In genomic region chr1:183181030-183181395, GRCm38 (mm10) we compare ENCODE assay signal across 15 mouse cellular contexts. TPM values are rescaled to one million over a fixed set of nuclear protein-coding genes. Genes with fewer than 3 reads are reported as not detected.
A peak's percentile ranks its signal among the peaks of the same experiment; 100 is the strongest.
DNase-seq lines count a peak whose midpoint lies in the region; ATAC-seq and TF ChIP-seq lines count a peak whose summit lies in the region.
"Had no signal": no experiment of that assay in that cellular context is flagged by ENCODE, and none has a peak within 500 bp of the region (broad histone marks: within the 10 kb centered on the region; RNA-seq: fewer than 3 reads in every experiment).

No protein-coding gene starts in this region.

- peaks cover 49% of the 10 kb centered on the region for H3K4me1 ChIP-seq in heart, embryonic 12.5 days (replicated peaks)
- peaks cover 49% of the 10 kb centered on the region for H3K4me1 ChIP-seq in limb, embryonic 12.5 days (replicated peaks)
- peaks cover 53% of the 10 kb centered on the region for H3K4me1 ChIP-seq in limb, embryonic 10.5 days
- H3K4me1 ChIP-seq in liver, postnatal 0 days (ENCODE audit: insufficient read depth) = peaks cover 10% of the 10 kb centered on the region

- no peak for TF ChIP-seq EP300 in liver, postnatal 0 days (IDR thresholded peaks at IDR 0.05; ENCODE audit: low read depth)

- ATAC-seq in heart, embryonic 12.5 days (ENCODE audit: insufficient number of reproducible peaks, low FRiP score) = no peak
- ATAC-seq in limb, embryonic 12.5 days (ENCODE audit: insufficient number of reproducible peaks, insufficient read depth, low FRiP score, low TSS enrichment, low read depth) = no peak
- no peak for ATAC-seq in liver, postnatal 0 days
- no peak for ATAC-seq in erythroid progenitor cell, adult 5-6 weeks (replicated peaks; ENCODE audit: low FRiP score, poor library complexity, severe bottlenecking)

- DNase-seq in heart, postnatal 4 days = no peak
- DNase-seq in limb, embryonic 10.5 days (ENCODE audit: low spot score) = no peak
- peak; percentile 16 to 28 for DNase-seq in layer of hippocampus, adult 8-10 months (ENCODE audit: low spot score in 2 of 2)
- DNase-seq in thymus, postnatal 36 days = peak; percentile 30 to 55
- no peak for DNase-seq in liver, postnatal 0 days
- DNase-seq: cerebellum, adult 9-10 months; heart, postnatal 10 days; kidney, adult 8-10 months; lung, adult 18-20 months had no signal

- H3K36me3 ChIP-seq in heart, embryonic 12.5 days = no peaks in the 10 kb centered on the region
- H3K36me3 ChIP-seq in limb, embryonic 12.5 days = no peaks in the 10 kb centered on the region
- no peaks in the 10 kb centered on the region for H3K36me3 ChIP-seq in limb, embryonic 10.5 days
- no peaks in the 10 kb centered on the region for H3K36me3 ChIP-seq in liver, postnatal 0 days (replicated peaks; ENCODE audit: insufficient read depth, low read length)
- H3K36me3 ChIP-seq: embryonic facial prominence, embryonic 10.5 days had no signal

- H3K4me3 ChIP-seq in heart, embryonic 12.5 days = no peak overlapping the region
- H3K4me3 ChIP-seq in limb, embryonic 12.5 days (replicated peaks) = no peak overlapping the region
- no peak overlapping the region for H3K4me3 ChIP-seq in limb, embryonic 10.5 days
- no peak overlapping the region for H3K4me3 ChIP-seq in liver, postnatal 0 days (ENCODE audit: low read depth, low read length)
- H3K4me3 ChIP-seq: embryonic facial prominence, embryonic 10.5 days; megakaryocyte, embryonic 14.5 days had no signal

- WGBS in heart, embryonic 12.5 days = 32% methylated on average over 2 of the region's 2 CpGs
- 19% methylated on average over 2 of the region's 2 CpGs for WGBS in limb, embryonic 12.5 days
- 40% methylated on average over 2 of the region's 2 CpGs for WGBS in limb, embryonic 10.5 days
- 73% methylated on average over 2 of the region's 2 CpGs for WGBS in liver, postnatal 0 days (ENCODE audit: insufficient replicate concordance)

- H3K9ac ChIP-seq in heart, embryonic 12.5 days = no peak overlapping the region
- H3K9ac ChIP-seq in limb, embryonic 12.5 days (replicated peaks) = no peak overlapping the region
- H3K9ac ChIP-seq in liver, postnatal 0 days (replicated peaks) = no peak overlapping the region

- no peak for TF ChIP-seq CTCF in liver, postnatal 0 days (IDR thresholded peaks at IDR 0.05; ENCODE audit: low read depth)

- peak overlapping the region; percentile 44; the same call in 1 of the 2 replicates for H3K27ac ChIP-seq in heart, embryonic 12.5 days (ENCODE audit: poor library complexity, severe bottlenecking)
- 0 out of 2 replicates have a peak overlapping the region, but pooled peaks have one; percentile 67 for H3K27ac ChIP-seq in limb, embryonic 12.5 days
- H3K27ac ChIP-seq in limb, embryonic 10.5 days = no peak overlapping the region
- H3K27ac ChIP-seq in liver, postnatal 0 days (ENCODE audit: low read depth) = no peak overlapping the region
- H3K27ac ChIP-seq: embryonic facial prominence, embryonic 10.5 days had no signal

- no peaks in the 10 kb centered on the region for H3K9me3 ChIP-seq in heart, embryonic 12.5 days (replicated peaks)
- H3K9me3 ChIP-seq in limb, embryonic 12.5 days = no peaks in the 10 kb centered on the region
- no peaks in the 10 kb centered on the region for H3K9me3 ChIP-seq in limb, embryonic 10.5 days (replicated peaks)
- H3K9me3 ChIP-seq in liver, postnatal 0 days (ENCODE audit: low read length) = no peaks in the 10 kb centered on the region
- H3K9me3 ChIP-seq: embryonic facial prominence, embryonic 10.5 days; megakaryocyte, embryonic 14.5 days had no signal

- no peaks in the 10 kb centered on the region for H3K27me3 ChIP-seq in heart, embryonic 12.5 days (replicated peaks)
- H3K27me3 ChIP-seq in limb, embryonic 12.5 days = no peaks in the 10 kb centered on the region
- no peaks in the 10 kb centered on the region for H3K27me3 ChIP-seq in limb, embryonic 10.5 days (ENCODE audit: low read depth, poor library complexity, severe bottlenecking)
- H3K27me3 ChIP-seq in liver, postnatal 0 days (ENCODE audit: insufficient read depth, low read length) = no peaks in the 10 kb centered on the region
- H3K27me3 ChIP-seq: CH12.LX; megakaryocyte, embryonic 14.5 days had no signal

- no peak overlapping the region for H3K4me2 ChIP-seq in heart, embryonic 12.5 days
- H3K4me2 ChIP-seq in limb, embryonic 12.5 days = no peak overlapping the region
- H3K4me2 ChIP-seq in liver, postnatal 0 days (ENCODE audit: low read depth, low read length) = no peak overlapping the region

RNA-seq across cellular contexts. Expression of gene Disp1, which starts 40.3 kb away (rescaled TPM):
- 10.9 and 12.4 TPM in 2 replicates for polyA plus RNA-seq in heart, embryonic 12.5 days (2016; fragmentation: Nextera tagmentation; extraction: Ambion mirVana)
- total RNA-seq in heart, postnatal 4 days (2021) = 10 to 100 TPM; 10.6 to 11.7 TPM
- 22.1 and 25.3 TPM in 2 replicates for polyA plus RNA-seq in limb, embryonic 12.5 days (2016; fragmentation: Nextera tagmentation; extraction: Ambion mirVana)
- 21.8 and 23.1 TPM in 2 replicates for polyA plus RNA-seq in limb, embryonic 10.5 days (2016; fragmentation: Nextera tagmentation; extraction: Ambion mirVana)
- total RNA-seq in layer of hippocampus, adult 8-10 months (2022) = 1 to 10 TPM; 4.5 to 6.5 (median 5.4) TPM
- 1.6 and 1.9 TPM in 2 replicates for polyA plus RNA-seq in liver, postnatal 0 days (2015; fragmentation: Nextera tagmentation; extraction: Ambion mirVana)
- total RNA-seq in erythroid progenitor cell, adult 5-6 weeks (2015; ENCODE audit: low replicate concordance) = 2.1 and 8.6 TPM in 2 replicates
- 0.39 and 6.7 TPM in 2 replicates for total RNA-seq in erythroid progenitor cell, adult 5-6 weeks (2017; ENCODE audit: low replicate concordance)

Comparison
In these comparisons a context has a peak if more than half of its experiments do, and no peak if none do; other contexts are left out.
1. H3K27ac ChIP-seq: peak in heart, embryonic 12.5 days (single experiment) and limb, embryonic 12.5 days (single experiment); none in limb, embryonic 10.5 days (single experiment) and liver, postnatal 0 days (single experiment).
2. DNase-seq: peak in layer of hippocampus, adult 8-10 months (2 of 2) and thymus, postnatal 36 days (2 of 2); none in heart, postnatal 4 days (single experiment), limb, embryonic 10.5 days (single experiment) and liver, postnatal 0 days (single experiment).